Mouse (Mus musculus) liver, adult 2 months (tissue): Measurements from ENCODE around the gene Parp8. TPM values are rescaled to one million over a fixed set of nuclear protein-coding genes. Genes with fewer than 3 reads are reported as not detected.
"Not testable (repeated sequence)": the region's sequence is repeated elsewhere in the genome, so short reads cannot be mapped to it uniquely, and the experiment has no call there.

Experiments used
- DNase-seq: peaks from one replicate; pipeline ENCODE4 v3.0.0-alpha.2; 2011; ENCODE audit warnings: low read depth, low spot score; ENCODE audit errors: extremely low read depth
- H3K27ac ChIP-seq: fragments of 200-500 bp; replicated peaks from 2 replicates; pipeline ENCODE4 v1.5.1; 2012; ENCODE audit warnings: low read depth, mild to moderate bottlenecking, control low read depth, inconsistent platforms, low read length; ENCODE audit not compliant: insufficient read depth
- H3K27me3 ChIP-seq: fragments of 200-500 bp; 2 replicates; pipeline ENCODE4 v1.6.1; 2012; ENCODE audit warnings: mild to moderate bottlenecking, moderate library complexity, low read length, inconsistent platforms; ENCODE audit not compliant: control insufficient read depth, insufficient read depth
- H3K36me3 ChIP-seq: fragments of 200-500 bp; 2 replicates; pipeline ENCODE4 v1.6.1; 2012; ENCODE audit warnings: low read length, inconsistent platforms; ENCODE audit not compliant: control insufficient read depth, insufficient read depth
- H3K4me1 ChIP-seq: fragments of 200-500 bp; 2 replicates; pipeline ENCODE4 v1.6.1; 2011; ENCODE audit warnings: low read length; ENCODE audit not compliant: control insufficient read depth, insufficient read depth
- H3K4me3 ChIP-seq: fragments of 200-500 bp; 2 replicates; pipeline ENCODE4 v1.5.1; 2011; ENCODE audit warnings: low read depth, mild to moderate bottlenecking, control low read depth, low read length, moderate library complexity; ENCODE audit not compliant: insufficient read depth
- H3K79me2 ChIP-seq: fragments of 200-500 bp; 2 replicates; pipeline ENCODE4 v1.6.1; 2012; ENCODE audit warnings: inconsistent platforms, mild to moderate bottlenecking, low read length, moderate library complexity; ENCODE audit not compliant: control insufficient read depth, insufficient read depth
- H3K9ac ChIP-seq: fragments of 200-500 bp; 2 replicates; pipeline ENCODE4 v1.6.1; 2012; ENCODE audit warnings: low read depth, mild to moderate bottlenecking, control low read depth, inconsistent platforms, low read length
- CTCF ChIP-seq: fragments of 200-500 bp; IDR thresholded peaks from 2 replicates; pipeline ENCODE4 v1.5.1; 2011; ENCODE audit warnings: low read depth, low read length, control low read depth
- POLR2A ChIP-seq: fragments of 200-500 bp; IDR thresholded peaks from 2 replicates; pipeline ENCODE4 v1.6.1; 2011; ENCODE audit warnings: low read length, control low read depth; ENCODE audit not compliant: insufficient read depth; ENCODE audit errors: extremely low read depth
- WGBS: fragments of 180-500 bp; shearing (Covaris S2); methylation state at CpG from one replicate; pipeline ENCODE4 v1.1.7; 2018; 5-methylcytosine and 5-hydroxymethylcytosine counted together
- polyA plus RNA-seq: library from polyadenylated mRNA; depleted of rRNA; stranded (reverse); fragments of >200 nt; gene quantifications from 2 replicates; pipeline ENCODE4 v1.2.3, GENCODE M21; 2012
- total RNA-seq: library from RNA; depleted of rRNA; stranded (reverse); fragments of >200 nt; gene quantifications from 2 replicates; pipeline ENCODE4 v1.2.3, GENCODE M21; 2014

The Parp8 gene
- total and polyA plus RNA-seq, 2 experiments, result 0.40 to 1.6 TPM

DNA sequence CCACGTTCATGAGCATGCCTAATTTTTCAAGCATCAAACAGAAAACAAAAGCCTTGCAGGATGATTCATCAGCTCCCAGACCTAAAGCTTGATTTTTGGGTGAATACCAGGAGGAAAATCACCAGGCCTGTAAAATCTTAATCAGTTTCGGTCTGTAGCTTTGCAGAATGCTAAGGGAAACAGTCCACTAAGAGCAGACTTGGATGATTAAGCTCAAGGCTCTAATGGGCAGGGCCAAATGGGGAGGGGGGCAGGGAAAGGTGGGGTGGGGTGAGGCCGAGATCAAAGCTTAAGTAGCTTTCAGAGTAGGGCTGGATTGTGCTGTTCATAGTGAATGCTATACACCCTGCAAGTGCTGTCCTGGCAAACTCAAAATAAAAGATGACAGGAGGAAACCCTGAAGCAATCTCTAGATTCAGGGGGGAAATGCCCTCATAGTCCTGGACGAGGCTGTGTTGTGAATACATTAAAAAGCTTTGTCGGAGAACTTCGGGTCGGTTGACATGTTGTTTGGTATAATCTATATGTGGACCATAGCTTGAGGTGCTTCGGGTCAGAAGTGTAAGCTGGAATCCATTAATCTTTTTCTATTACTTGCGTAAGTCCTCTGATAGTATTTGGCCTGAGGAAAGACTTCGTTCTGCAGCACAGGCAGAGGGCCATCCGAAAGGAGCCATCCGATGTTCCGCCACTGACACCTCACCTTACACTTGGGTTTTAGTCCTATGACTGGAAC lies 83.9 kb downstream of the Parp8 start:
- Histone ChIP-seq H3K4me1 (no peaks in the 10 kb centered on the region), H3K36me3 (no peaks in the 10 kb centered on the region), H3K9ac (no peak overlapping the region), H3K27me3 (no peaks in the 10 kb centered on the region), H3K79me2 (no peaks in the 10 kb centered on the region), H3K4me3 (no peak overlapping the region), H3K27ac (no peak overlapping the region)
- no peak for TF ChIP-seq POLR2A
- TF ChIP-seq CTCF, result no peak
- WGBS, result 81% methylated on average over 13 of the region's 13 CpGs
- no peak for DNase-seq

DNA sequence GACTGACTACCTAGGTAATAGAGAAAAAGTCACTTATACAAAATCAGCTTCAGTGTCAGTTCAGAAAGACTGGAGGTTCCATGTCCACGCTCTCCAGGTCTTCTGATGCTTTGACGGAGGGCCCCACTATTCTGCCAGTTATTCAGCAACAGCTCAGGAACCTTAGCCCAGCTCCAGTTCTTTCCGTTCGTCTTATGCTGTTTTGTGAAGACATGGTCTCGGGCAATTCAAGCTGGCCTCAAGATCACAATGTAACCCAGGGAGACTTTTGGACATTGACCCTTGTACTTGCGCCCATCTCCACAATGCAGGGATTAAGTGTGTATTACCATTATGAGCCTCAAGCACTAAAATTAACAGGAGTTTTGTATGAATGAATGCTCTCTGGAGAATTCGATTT lies 84.6 kb downstream of the Parp8 start:
- H3K79me2 ChIP-seq, result no peaks in the 10 kb centered on the region
- H3K36me3 ChIP-seq, result no peaks in the 10 kb centered on the region
- no peak overlapping the region for H3K27ac ChIP-seq
- TF ChIP-seq POLR2A (no peak), CTCF (no peak)
- no peaks in the 10 kb centered on the region for H3K4me1 ChIP-seq
- no peak for DNase-seq
- WGBS, result 89% methylated on average over 7 of the region's 7 CpGs
- H3K27me3 ChIP-seq, result no peaks in the 10 kb centered on the region
- no peak overlapping the region for H3K4me3 ChIP-seq
- H3K9ac ChIP-seq, result no peak overlapping the region

DNA sequence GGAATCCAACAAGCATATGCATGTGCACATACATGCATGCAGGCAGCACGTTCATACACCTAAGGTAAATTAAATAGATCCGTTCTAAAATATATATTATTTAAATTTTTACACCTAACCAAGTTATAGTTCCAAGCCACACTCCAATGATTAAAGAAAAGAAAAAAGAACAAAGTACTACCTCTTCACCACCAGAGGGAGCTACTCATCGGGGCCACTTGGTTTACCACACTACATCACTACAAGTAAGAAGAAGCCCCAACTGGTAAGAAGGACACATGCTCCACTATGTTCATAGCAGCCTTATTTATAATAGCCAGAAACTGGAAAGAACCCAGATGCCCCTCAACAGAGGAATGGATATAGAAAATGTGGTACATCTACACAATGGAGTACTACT lies 88.3 kb downstream of the Parp8 start:
- WGBS, result 87% methylated on average over 3 of the region's 3 CpGs
- H3K4me1 ChIP-seq, H3K27me3 ChIP-seq, H3K9ac ChIP-seq, H3K27ac ChIP-seq, H3K4me3 ChIP-seq, DNase-seq, H3K36me3 ChIP-seq, H3K79me2 ChIP-seq: not testable (repeated sequence)

DNA sequence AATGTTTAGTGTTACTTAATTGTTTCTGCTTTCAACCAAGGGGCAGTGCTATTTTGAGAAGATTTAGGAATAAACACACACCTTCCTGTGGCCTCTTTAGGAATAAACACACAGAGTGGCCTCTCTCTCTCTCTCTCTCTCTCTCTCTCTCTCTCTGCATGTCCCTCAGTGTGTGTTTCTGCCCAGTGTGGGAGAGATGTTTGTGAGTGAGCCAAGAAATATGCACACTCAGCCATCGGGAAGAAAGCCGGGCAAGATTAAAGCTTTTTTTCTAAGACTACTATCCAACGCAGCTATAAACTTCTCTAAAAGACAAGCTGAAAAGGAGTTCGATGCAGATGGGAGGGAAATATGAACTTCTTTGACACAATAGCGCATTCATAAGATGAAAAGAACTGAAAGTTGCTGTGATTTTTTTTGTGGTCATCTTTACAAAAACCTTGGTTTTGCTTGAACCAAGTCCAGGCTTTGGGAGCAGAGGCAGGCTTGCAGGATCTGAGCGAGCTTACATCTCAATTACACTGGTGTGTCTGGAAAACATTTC lies 107.9 kb downstream of the Parp8 start:
- no peak overlapping the region for H3K4me3 ChIP-seq
- no peaks in the 10 kb centered on the region for H3K36me3 ChIP-seq
- TF ChIP-seq CTCF (no peak), POLR2A (no peak)
- no peaks in the 10 kb centered on the region for H3K27me3 ChIP-seq
- no peak overlapping the region for H3K9ac ChIP-seq
- no peaks in the 10 kb centered on the region for H3K79me2 ChIP-seq
- DNase-seq, result no peak
- WGBS, result 85% methylated on average over 6 of the region's 6 CpGs
- no peak overlapping the region for H3K27ac ChIP-seq
- H3K4me1 ChIP-seq, result no peaks in the 10 kb centered on the region

DNA sequence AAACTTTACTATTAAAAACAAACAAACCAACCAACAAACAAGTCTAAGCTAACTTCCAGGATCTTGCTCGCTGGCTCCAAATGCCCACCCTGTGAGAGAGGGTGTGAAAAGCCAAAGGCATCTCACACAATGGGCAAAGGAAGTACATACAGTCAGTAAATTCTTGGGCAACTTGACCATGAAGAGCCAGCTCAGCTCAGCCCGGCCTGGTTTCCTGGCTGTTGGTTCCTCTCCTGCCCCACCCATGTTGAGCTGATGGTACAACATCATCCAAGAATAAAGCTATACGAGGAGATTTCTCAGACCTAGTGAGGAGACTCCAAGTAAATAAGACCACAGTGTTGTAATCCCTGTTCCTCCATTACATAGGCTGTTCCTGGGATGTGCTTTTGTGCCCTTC lies 117.1 kb downstream of the Parp8 start:
- H3K79me2 ChIP-seq, result no peaks in the 10 kb centered on the region
- no peaks in the 10 kb centered on the region for H3K36me3 ChIP-seq
- H3K9ac ChIP-seq, result no peak overlapping the region
- 74% methylated on average over 3 of the region's 3 CpGs for WGBS
- H3K4me1 ChIP-seq, result no peaks in the 10 kb centered on the region
- H3K27ac ChIP-seq, result no peak overlapping the region
- no peak overlapping the region for H3K4me3 ChIP-seq
- DNase-seq, result no peak
- no peaks in the 10 kb centered on the region for H3K27me3 ChIP-seq
- no peak for TF ChIP-seq POLR2A
- TF ChIP-seq CTCF, result no peak

DNA sequence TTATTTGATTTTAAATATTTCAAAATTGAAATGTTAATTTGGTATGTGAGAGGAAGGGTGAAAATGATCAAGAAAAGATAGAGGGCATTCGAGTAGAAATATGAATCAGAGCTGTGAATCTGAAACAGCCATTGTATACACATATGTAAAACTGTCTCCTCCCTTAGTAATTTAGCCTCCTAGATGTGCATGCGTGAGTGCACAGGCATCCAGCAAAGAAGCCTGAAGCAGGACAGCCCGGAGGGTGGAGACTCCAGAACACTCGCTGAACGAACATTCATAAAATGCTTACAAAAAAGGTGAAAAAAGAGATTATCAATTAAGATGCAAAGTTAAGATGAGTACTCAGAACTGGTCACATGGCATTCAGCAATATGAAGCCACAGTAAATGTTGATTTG lies 121.9 kb downstream of the Parp8 start:
- no peaks in the 10 kb centered on the region for H3K4me1 ChIP-seq
- no peak for TF ChIP-seq CTCF
- no peak for TF ChIP-seq POLR2A
- no peak for DNase-seq
- no peaks in the 10 kb centered on the region for H3K36me3 ChIP-seq
- 91% methylated on average over 5 of the region's 5 CpGs for WGBS
- no peak overlapping the region for H3K4me3 ChIP-seq
- no peaks in the 10 kb centered on the region for H3K79me2 ChIP-seq
- no peak overlapping the region for H3K9ac ChIP-seq
- H3K27ac ChIP-seq, result no peak overlapping the region
- H3K27me3 ChIP-seq, result no peaks in the 10 kb centered on the region
